Mouse (Mus musculus): ENCODE results near the gene Ethe1.

GRCm38 (mm10) chr7:24629672-24630071 lies 42.3 kb downstream of the Ethe1 start:
- TF ChIP-seq POLR2A (IDR thresholded peaks at IDR 0.05; ENCODE audit: low read depth, low read length) (no peak), CTCF (IDR thresholded peaks at IDR 0.05; ENCODE audit: borderline replicate concordance, insufficient read depth, low read length) (no peak)
